Mouse (Mus musculus): Measurements from ENCODE around the gene Wdr62. TPM values are rescaled to one million over a fixed set of nuclear protein-coding genes. Genes with fewer than 3 reads are reported as not detected.
"Not testable (repeated sequence)": the region's sequence is repeated elsewhere in the genome, so short reads cannot be mapped to it uniquely, and the experiment has no call there.

The Wdr62 gene
- total RNA-seq, 2 experiments from 2014 or later, result 4.0 to 21.6 TPM

- ATAC-seq (replicated peaks; ENCODE audit: poor library complexity, severe bottlenecking), result no peak
Observed at GRCm38 (mm10) chr7:30217277-30217676, 62.9 kb downstream of the Wdr62 start.

DNA sequence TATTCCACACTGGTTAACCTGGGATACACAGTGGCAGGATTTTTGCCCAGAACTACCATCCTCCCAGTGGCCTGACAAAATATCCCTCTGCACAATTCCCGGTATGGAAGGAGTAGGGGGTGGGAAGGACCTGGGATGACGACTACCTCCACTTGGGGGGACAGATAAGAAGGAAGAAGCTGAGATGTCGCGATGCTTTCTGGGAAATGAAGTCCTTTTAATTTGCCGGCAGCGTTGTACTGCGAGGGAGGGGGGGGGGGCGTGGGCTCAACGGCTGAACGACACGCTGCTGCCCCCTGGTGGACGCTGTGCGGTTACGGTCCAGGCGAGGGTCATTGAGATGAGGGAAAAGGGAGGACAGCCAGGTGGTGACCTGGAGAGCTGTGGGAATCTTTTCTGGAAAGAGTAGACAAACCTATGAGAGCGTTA is 63.5 kb downstream of the Wdr62 start:
- peak; percentile 64 for ATAC-seq (replicated peaks; ENCODE audit: poor library complexity, severe bottlenecking)

- ATAC-seq (replicated peaks; ENCODE audit: poor library complexity, severe bottlenecking), result no peak
Observed at GRCm38 (mm10) chr7:30215875-30216274, 64.3 kb downstream of the Wdr62 start.

DNA sequence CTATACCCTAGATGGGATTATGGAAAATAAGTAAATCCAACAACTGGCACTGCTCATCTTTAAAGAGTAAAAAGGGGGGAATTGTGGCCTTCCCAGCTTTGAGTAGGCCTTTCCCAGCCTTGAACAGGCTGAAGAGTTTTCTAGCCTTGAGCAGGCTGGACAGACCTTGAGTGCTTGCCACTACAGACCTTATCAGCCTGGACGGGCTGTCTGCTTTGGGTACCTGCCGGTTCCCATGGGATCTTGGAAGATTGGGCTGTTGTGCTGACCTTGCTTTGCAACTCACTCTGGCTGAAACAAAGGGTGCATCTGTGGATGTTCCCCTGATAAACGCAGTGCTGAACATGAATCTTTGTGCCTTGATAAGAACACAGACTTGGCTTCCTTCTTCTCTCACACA is 66.3 kb downstream of the Wdr62 start:
- ATAC-seq (replicated peaks; ENCODE audit: poor library complexity, severe bottlenecking), result no peak

GRCm38 (mm10) chr7:30211025-30211424 is 69.2 kb downstream of the Wdr62 start:
- ATAC-seq (replicated peaks; ENCODE audit: poor library complexity, severe bottlenecking), result no peak

DNA sequence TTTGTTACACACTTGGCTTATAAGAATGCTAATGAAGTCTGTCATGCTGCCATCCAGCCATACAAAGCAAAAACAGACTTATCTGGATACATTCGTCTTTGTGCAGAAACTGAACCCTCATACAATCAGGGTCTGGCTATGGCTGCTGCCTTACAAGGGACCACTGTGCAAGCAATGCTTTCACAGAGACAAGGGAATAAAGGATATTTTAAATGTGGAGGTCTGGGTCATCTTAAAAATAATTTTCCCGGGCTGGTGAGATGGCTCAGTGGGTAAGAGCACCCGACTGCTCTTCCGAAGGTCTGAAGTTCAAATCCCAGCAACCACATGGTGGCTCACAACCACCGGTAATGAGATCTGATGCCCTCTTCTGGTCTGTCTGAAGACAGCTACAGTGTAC is 73.9 kb downstream of the Wdr62 start:
- not testable (repeated sequence) for ATAC-seq (replicated peaks; ENCODE audit: poor library complexity, severe bottlenecking)

DNA sequence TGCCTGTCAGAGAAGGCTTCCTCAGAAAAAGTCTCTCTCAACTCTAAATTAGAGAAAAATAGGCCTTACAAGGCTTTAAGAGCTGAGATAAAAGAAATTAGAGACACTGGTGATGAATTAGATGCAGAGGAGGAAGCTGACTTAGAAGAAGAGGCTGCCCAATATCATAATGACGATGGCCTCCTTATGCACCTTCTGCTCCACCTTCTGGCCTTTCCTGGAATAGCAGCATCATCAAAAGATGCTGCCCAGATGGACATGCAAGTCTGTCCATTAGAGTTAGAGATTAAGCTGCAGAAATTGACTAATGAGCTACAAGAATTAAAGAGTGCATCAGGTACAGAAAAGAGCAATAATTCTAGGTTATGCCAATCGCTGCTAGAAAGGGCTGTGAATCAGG is 74.8 kb downstream of the Wdr62 start:
- peak; percentile 87 for ATAC-seq (replicated peaks; ENCODE audit: poor library complexity, severe bottlenecking)

DNA sequence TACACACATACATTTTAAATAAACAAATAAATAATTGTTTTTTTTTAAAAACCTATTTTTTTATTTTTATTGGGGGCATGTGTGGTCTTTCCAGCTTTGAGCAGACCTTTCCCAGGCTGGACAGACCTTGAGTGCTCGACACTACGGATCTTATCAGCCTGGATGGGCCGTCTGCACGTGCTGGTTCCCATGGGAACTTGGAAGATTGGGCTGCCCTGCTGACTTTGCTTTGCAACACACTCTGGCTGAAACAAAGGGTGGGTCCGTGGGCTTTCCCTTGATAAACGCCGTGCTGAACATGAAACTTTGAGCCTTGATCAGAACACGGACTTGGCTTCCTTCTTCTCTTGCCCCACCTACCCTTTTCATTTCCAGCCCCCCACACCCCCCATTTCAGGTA is 75.8 kb downstream of the Wdr62 start:
- ATAC-seq (replicated peaks; ENCODE audit: poor library complexity, severe bottlenecking), result no peak

GRCm38 (mm10) chr7:30202895-30203690 is 77.1 kb downstream of the Wdr62 start:
- no peak for ATAC-seq (replicated peaks; ENCODE audit: poor library complexity, severe bottlenecking)

GRCm38 (mm10) chr7:30200661-30201060 is 79.6 kb downstream of the Wdr62 start:
- not testable (repeated sequence) for ATAC-seq (replicated peaks; ENCODE audit: poor library complexity, severe bottlenecking)

- no peak for ATAC-seq (replicated peaks; ENCODE audit: poor library complexity, severe bottlenecking)
Observed at GRCm38 (mm10) chr7:30200200-30200599, 80.0 kb downstream of the Wdr62 start.

DNA sequence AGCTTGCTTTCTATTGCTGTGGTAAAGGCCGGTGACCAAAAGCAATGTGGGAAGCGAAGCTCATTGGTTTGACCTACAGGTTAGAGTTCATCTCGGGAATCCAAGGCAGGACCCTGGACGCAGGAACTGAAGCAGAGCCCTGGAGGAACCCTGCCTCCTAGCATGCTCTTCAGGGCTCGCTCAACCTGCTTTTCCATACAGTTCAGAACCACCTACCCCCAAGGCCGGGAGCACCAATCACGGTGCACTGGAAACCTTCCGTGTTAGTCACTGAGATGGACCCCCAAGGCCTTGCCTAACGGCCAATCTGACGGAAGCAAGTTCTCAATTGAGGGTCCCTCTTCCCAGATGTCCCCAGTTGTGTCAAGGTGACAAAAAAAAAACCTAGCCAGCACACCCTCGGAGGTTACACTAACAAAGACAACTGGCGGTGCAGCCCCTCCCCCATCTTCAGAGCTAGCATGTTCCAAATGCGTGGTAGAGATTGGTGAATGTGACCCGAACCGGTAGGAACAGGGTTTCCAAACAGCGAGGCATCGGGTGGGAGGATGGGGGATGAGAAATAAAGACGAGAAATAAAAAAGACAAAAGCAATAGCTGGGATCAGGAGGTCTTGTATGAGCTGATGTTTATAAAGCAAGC is 80.6 kb downstream of the Wdr62 start:
- ATAC-seq (replicated peaks; ENCODE audit: poor library complexity, severe bottlenecking), result no peak

- peak; percentile 62 for ATAC-seq (replicated peaks; ENCODE audit: poor library complexity, severe bottlenecking)
Observed at GRCm38 (mm10) chr7:30198481-30198971, 81.7 kb downstream of the Wdr62 start, which contains the start of gene Capns1. Gene Capns1 (minus strand): TSS chr7:30198811.

GRCm38 (mm10) chr7:30197592-30198129 is 82.6 kb downstream of the Wdr62 start:
- no peak for ATAC-seq (replicated peaks; ENCODE audit: poor library complexity, severe bottlenecking)

DNA sequence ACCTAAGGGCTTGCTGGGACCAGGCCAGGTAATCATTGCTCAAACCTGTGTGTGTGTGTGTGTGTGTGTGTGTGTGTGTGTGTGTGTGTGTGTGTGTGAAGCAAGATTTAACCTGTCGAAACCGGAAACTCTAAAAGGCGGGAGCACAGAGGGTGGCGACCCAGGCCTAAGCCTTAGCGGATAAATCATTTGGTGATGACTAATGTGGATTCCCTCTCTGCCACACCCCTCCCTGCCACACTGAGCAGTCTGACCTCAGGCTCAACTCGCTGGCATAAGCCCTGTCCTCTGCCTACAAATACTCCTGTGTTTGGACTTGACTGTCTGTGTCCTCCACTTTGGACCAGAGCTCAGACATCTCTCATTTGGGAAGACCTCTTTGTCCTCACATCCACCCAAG is 84.0 kb downstream of the Wdr62 start:
- ATAC-seq (replicated peaks; ENCODE audit: poor library complexity, severe bottlenecking), result peak; percentile 18; the same call in 1 of the 2 replicates

- ATAC-seq (replicated peaks; ENCODE audit: poor library complexity, severe bottlenecking), result no peak
Observed at GRCm38 (mm10) chr7:30195461-30195860, 84.8 kb downstream of the Wdr62 start.

DNA sequence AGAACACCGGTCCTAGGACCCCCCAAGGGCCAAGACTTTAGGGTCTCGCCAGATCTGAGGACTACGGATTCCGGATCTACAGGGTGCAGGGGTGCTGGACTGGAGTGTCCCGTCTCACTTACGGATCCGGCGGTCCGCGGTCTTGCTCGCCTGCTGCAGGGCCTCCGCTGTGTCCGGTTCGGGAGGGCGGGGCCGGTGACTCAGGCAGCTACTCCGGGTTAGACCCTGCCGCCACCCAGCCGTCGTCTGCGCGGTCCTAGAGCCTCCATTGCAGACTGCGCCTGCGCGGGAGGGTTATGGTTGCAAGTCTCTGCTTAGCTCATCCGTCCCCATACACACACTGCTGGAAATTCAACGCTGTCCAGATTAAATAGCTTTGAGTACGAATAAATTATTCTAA is 85.3 kb downstream of the Wdr62 start:
- peak; percentile 87 for ATAC-seq (replicated peaks; ENCODE audit: poor library complexity, severe bottlenecking)

DNA sequence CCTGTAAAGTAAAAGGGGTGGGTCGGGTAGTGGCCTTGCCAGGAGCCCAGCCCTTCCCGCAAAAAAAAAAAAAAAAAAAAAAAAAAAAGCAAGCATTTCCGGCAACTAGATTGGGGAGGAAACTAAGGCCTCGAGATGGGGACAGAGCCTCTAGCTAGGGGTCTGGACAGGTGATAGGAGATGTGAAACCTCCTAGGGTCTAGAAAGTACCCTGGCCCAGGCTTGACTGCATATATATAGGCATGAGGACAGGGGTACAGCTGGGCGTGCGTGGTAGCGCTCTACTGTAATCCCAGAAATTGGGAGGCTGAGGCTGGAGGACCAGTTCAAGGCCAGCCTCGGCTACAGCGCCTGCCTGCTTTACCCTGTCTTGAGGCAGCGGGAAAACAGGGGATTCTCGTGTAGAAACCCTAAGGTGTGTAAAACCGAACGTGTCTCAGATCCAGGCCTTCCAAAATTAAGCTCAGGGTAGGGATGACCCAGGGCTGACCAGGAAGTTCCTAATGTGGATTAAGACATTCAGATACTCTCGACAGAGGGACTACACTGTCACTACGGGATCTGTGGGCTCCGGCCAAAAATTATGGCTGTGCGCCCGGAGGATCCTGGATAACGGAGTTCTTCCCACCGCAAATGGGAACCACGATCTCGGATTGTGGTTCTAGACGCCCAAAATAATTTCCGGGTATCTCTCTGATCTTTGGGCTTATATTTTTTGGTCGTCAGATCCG is 86.0 kb downstream of the Wdr62 start:
- peak; percentile 18 for ATAC-seq (replicated peaks; ENCODE audit: poor library complexity, severe bottlenecking)

DNA sequence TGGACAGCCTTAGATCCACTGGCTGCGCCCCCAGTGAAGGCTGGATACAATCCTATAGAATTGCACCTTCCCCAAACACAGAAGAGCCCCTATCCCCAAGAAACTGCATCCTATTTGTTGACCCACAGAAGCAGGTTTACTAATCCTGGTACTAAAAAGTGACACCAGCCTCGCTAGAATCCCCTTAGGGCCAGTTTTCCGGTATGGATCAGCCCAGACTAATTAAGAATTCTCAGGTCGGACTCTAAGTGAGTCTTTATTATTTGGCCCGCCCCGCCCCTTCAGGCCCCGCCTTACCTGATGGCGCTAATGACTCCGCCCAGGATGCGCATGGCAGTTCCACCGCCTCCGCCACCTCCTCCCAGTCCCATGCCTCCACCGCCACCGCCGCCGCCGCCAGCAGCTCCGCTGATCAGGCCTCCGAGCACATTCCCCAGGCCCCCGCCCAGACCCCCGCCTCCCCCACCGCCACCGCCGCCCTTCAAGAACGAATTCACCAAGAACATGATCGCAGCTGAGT is 86.6 kb downstream of the Wdr62 start:
- peak; percentile 74 for ATAC-seq (replicated peaks; ENCODE audit: poor library complexity, severe bottlenecking)

DNA sequence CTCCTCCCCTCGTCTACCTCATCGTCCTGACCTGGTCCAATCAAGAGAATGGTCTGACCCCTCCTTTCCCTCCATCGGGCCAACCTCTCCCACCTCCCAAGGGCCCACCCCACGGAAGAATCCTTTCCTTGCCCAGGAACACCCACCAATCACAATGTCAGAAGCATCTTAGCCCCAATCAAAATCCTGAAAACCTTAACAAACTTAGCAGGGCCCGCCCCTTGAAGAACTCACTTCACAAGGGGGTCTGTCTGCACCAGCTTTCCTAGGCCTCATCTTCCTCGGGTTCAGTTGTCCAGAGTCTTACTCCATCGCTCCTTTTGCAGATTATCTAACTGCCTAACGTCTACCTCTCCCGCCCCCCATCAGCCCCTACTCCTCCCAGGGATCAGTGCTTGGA is 87.2 kb downstream of the Wdr62 start:
- no peak for ATAC-seq (replicated peaks; ENCODE audit: poor library complexity, severe bottlenecking)
